Mouse (Mus musculus): ENCODE data around the gene Pah.

The Pah gene

DNA sequence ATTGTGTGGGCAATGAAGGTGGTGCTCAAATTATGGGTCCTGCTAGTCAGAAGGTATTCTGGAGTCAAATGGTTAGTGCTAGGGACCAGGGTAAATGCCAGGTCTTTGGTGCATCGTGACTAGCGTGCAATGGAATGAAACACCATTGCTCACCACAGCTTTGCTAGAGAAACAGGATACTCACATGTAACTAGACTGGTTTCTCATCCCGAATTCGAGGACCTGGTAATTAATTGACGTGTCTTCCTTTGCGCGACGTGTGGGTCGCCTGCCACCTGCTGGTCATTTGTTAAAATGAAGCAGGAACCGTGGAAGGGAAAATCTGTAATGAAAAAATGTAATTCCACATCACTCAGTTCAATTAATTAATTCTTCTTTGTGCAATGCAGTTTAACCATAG is 17.6 kb upstream of the Pah start:
- no peak for DNase-seq (ENCODE audit: low spot score)

DNA sequence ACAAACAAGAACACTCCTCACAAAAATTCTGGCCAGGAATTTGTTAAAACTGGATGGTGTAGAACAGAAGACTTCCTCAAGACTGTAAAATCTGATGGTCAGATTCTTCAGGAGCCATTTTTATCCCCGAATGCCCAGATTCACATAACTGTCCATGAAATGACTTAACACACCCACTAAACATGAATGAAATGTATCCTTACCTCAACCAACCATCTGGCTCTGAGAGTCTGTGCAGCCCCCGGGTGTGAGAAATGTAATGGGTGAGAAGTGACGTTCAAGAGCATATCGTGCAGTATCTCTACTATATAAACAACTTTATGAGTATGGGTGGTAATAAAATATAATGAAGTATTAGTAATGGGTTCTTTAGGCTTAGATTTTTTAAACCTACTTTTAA is 13.0 kb upstream of the Pah start:
- no peak for DNase-seq (ENCODE audit: low spot score)

DNA sequence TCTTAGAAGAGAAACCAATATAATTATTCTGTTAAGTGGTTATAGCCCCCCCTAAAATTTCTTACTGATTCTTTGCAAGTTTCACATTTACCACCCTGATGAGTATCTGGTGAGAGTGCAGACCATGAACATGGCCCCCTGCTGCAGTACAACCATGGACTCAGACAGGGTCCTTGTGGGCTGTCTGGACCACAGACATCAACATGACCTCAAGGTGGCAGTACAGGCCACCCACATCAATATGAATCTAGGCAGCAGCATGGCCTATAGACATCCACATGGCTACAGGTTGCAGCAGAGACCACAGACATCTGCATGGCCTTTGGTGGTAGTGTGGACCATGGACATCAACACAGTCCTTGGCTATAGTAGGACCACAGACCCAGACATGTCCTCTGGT is 8.5 kb upstream of the Pah start:
- no peak for DNase-seq (ENCODE audit: low spot score)

DNA sequence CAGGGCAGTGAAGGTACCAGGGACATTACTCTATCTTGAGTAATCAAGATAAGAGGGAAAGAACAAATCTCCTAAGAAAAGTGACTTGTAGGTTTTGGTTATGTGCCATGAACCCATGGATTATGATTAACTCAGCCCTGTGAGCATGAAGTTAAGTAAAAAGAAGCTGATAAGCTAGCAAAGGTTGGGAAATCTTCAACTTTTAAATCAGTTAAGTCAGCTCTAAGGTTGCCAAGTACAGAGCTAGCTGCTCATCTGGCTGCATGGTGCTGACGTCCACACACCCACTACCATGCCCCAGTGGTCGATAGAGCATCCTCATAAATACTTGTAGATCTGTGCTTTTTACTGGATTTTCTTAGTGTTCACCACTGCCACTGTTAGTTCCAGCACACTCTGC is 3.0 kb upstream of the Pah start:
- no peak for DNase-seq (ENCODE audit: low spot score)

DNA sequence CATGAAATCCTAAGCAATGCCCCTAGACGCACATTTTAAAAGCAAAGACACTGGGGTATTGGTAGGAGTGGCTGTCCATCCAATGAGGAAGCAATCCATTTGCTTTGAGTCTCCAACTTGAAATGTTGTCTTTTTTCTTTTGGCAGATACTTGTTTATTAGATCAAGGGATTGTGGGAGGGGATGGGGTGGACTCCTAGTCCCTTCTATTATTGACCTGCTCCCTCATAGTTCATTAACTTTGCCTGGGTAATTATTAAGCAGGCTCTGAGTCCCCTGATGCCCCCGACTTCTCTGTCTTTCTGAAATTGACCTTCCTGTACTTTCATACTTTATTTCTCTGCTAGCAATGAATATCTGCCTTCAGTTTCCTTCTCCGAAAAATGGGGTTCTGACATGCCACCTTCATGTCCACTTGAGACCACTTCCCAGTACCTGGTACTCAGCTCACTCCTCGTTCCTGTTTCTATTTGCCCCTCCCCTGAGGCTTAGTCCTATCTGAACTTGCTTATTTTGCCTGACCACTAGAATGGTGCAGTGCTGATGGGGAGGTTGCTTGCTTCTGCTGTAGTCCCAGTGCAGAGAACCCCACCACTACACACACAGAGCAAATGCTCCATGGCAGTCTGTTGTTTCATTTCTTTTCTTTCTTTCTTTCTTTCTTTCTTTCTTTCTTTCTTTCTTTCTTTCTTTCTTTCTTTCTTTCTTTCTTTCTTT is 1.0 kb upstream of the Pah start:
- DNase-seq (ENCODE audit: low spot score): no peak

DNA sequence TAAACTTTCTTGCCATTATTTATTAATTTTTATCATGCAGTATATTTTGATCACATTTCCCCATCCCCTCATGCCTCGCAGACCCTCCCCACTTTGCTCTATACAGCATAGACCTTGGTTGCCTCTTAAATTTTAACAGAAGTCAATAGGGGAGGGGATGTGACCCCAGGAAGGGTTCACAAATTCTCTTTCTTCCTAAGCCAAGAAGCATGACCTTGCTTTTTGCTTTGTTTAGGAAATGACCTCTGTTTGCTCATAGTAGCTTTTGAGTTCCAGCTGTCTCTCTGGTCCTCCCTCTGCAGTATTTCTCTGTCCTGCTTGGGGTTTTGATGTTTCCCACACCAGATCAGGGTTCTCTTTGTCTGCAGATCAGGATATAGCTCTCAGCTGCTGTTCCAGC is 12.6 kb downstream of the Pah start:
- no peak for DNase-seq (ENCODE audit: low spot score)

DNA sequence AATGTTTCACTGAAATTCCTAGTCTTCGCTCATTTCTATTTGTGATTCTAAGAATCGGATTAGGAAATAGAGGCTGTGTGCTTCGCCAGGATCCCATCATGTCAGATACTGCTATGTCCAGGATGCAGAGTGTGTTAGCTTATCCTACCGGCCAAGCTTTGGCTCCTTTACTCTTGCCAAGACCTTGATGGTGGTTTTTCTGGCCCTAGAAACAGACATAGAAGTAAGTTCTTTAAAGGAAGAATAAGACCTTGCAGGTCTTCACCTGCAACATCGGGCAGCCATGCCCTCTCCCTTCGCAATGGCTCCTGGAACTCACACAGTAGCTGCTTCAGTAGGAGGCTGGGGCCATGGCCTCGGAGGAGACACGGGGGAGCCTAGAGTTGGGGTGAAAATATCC is 24.2 kb downstream of the Pah start:
- no peak for DNase-seq (ENCODE audit: low spot score)

DNA sequence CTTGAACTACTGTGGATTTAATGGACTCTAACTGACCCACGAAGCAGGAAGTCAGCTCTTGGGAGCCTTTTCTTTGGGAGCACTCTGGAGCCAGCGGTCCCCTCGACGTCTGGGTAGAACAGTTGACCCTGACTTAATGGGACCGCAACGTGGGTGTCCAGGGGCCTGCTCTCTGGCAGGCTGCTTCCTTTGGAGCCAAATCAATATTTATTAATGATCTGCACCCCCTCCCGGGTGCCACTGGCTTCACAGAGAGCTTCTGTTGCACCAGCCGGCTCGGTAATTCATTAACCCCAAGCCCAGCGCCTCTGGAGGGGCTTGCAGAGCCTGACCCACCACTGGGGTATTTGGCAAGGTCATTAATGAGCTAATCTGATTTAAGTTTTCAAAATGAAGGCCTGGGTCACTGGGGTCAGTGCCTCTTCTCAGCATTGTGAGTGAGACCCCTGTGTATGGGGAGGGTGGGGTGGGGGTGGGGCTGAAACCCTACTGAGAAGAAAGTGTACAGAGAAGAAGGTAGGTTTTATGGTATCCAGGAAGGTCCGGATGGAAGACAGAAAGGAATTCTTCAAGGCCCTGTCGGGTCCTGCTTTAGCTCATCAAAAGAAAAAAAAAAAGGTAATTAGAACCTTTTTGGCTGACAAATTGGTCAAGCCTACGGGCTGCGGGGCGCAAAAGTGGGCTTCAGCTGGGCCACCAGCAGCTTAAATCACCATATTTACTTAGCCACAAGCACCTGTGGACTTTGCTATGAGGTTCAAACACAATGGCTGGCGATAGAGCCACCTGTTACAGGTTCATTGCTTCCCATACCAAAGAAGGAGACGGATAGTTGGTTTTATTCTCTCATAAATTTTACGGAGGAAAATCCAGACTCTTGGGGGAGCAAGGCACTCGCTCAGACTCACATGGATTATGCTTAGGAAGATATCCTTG is 25.0 kb downstream of the Pah start:
- DNase-seq (ENCODE audit: low spot score): no peak

DNA sequence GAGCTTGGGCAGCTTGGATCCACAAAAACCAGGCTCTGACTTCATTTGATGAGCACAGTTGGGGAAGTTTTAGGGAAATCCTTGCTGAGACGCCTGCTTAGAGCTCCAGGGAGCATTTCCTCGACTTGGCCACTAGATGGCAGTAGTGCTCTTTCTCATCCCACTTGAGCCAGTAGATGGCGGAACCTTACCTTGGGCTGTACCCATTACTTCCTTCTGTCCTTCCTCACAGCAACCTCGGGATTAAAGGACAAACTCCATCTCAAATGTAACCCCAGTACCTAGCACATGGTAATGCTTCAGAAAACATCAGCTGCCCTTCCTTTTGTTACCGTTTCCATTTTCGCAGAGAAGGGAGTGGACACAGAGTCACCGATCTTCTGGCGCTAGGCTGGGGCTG is 31.1 kb downstream of the Pah start:
- peak; percentile 16 for DNase-seq (ENCODE audit: low spot score)

DNA sequence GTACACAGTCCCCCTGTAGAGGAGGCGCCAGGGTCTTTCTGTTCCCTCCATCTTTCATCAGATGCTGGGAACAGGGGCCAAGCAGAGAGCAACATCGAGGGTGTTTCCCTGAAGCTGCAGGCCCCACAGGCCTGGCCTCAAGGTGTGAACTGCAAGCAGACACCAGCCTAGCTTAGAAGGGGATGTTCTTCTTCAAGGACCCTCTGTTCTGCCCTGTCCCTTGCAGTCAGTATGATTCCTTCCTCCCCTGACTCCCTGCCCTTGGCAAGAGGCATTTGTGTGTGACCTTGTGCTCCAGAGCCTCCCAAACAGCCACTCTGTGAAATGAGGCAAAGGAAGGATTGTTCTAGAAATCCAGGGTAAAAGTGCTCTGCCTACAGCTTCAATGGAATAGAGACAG is 34.8 kb downstream of the Pah start:
- no peak for DNase-seq (ENCODE audit: low spot score)

DNA sequence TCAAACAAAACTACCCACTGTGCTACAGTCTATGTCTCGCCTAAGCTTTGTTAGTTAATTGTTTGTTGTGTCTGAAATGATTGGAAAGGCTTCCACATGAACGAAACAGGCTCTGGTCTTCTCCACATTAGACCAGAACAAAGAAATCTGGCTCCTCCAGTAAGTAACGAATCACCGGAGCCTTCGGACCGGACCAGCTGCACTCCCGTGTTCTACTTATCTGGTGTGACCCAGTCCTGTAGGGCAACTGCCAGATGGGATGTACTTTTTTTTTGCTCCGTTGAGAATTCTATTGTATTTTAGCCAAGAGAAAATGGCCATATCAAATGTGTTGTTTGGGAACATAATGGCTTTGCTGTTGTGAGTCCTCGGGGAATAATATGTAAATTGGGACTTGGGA is 42.2 kb downstream of the Pah start:
- DNase-seq (ENCODE audit: low spot score): no peak

DNA sequence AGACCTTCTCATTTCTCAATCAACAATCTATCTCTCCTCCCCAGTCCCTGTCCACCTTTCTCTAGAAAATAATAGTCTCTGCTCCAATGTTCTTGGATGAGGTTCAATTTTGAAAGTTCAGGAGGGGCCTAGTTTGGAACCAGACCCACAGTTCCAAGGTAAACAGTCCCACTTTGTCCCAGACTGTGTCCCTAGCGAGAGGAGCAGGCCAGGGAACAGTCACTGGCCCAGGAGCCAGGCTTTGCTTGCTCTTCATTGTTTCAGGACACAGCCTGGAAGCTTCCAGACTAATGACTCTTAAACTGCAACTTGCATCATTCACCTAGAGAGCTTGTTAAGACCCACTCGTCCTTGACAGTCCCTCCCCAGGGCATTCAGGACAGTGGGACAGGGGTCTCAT is 44.1 kb downstream of the Pah start:
- DNase-seq (ENCODE audit: low spot score): no peak

DNA sequence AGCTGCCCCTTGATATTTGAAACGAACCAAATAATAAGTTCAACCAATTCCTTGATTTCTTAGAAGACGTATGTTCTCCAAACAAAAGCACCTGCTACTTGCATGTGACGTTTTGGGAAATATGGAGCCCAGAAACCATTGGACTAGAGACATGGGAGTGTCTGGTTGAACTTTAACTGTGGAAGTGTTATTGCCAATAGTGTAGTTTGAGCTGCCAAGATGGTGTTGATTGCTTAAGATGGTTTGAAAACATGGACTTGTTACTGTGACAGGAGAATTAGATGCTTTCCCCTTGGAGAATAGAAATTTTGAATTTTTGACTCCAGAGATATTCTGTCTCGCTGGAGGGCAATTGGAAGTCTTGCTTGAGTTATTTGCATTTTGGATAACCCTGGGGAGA is 50.9 kb downstream of the Pah start:
- DNase-seq (ENCODE audit: low spot score): no peak

DNA sequence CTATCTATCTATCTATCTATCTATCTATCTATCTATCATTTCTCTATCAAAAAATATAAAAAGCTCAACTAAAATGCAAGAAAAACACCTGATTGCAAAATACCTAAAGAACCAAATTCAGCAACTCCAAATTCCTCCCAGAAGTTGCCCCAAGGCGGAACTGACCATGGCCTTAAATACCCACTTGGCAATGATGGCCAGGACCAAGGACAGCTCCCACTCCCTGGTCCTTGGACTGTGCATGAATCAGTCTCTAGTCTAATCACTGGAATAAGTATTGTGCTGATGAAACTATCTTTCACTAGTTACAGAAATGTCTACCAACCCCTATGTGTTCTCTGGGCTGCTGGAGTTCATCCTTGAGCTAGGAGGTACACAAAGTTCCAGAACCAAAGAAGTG is 65.1 kb downstream of the Pah start:
- DNase-seq (ENCODE audit: low spot score): no peak

DNA sequence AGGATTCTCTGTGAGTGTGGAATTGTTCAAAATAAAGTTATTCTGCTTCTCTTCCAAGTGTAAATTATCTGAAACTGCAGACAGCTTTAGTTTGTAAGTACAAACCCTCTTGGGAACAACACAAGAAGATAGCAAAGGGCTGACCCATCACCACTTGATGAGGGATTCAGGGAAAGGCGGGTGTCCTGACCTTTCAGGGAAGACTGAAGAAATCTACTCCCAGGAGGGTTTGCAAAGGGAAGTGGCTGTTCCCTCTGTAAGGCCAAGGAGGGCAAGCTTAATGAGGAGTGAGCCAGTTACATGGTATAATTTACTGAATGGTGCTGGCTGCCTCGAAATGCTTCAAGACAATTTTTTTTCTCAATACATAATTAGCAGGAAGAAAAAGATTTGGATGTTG is 72.3 kb downstream of the Pah start:
- no peak for DNase-seq (ENCODE audit: low spot score)

DNA sequence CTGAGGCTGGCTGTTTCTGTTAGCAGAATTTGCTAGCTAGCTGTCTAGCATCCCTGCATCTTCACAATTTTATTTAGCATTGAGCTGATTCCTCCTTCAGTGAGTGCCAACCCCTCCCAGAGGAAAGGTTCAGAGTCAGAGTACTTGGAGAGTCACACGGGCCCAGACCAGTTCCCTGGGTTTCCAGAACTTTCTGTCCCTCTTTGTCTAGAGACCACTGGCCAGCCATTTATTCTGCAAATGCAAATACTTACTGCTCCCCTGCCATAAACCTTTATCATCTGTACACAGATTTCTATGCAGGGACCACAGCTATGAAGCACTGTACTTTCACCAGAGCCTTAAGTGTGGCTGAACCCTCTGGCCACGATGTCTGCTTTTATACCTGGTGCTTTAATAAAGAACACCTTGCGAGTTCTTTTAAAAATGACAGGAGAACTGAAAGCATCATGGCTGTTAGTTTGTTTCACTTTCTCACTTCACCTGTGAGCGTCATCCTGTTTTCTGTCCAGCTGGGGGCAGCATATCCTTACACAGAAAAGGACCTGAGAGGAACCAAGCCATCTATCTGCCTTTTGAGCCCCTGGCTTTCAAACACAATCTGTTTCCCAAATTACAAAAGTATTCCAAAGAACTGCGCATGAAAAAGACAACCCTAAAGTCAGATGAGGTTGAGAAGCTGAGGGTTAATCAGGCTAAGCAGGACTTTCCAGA is 74.9 kb downstream of the Pah start:
- DNase-seq (ENCODE audit: low spot score): no peak

DNA sequence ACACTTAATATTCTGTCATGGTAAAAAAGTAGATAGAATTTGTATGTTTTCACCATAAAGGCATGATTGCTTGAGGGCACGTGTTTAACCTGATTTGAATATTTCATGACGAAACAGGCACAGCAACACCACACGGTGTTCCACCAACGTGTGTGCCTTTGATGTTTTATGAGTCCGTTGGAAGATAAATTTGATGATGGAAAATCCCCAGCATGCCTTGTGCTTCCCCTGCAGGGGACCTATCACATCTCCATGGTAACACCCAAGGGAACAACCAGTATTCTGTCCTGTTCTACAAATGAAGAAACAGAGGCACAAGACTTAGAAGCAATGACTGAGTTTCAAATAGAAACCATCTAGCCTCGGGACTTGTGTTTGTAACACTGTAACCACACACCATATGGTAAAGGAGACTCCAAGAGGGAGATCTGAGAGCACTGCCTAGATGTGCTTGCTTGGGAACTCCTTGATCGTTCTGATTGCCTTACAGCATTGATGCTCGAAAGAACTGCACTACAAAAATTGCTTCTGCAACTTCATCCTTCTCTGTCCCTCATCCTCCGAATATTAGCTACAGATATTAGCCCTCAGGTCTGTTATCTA is 75.6 kb downstream of the Pah start:
- no peak for DNase-seq (ENCODE audit: low spot score)

DNA sequence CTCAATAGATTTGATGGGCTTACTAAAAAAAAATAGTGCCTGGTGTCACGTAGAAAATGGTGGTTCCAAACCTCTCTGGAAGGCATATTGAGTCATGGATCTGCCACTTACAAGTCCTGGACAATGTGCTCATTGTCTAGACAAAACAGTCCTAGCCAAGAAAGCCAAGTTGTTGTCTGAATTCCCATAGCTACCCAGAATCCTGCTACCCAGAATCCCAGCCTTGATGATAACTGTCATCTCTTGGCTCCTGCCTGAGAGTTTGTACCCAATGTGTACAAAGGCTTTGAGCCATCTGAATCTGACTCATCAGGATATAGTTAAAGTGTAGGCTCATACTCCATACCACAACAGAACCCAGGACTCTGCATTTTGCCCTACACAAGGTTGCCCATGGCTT is 80.6 kb downstream of the Pah start:
- DNase-seq (ENCODE audit: low spot score): no peak

DNA sequence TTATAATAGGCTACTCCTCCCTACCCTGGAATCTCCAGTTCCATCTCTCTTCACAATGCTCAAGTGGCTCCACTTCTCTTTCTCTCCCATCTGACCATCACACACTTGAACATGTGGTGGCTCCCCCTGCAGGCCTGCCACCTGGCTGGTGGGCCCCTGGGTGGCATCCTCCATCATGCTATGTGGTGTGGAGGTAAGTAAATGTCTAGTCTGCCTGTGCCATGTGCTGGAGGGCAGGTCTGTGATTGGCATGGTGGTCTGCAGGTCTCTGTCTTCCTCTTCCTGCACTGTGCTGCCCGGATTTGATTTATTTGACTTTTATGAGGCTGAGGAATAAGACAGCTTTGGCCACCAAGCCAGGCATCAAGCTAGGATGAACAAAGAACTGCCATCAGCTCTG is 103.6 kb downstream of the Pah start:
- no peak for DNase-seq (ENCODE audit: low spot score)

Measured in T-cell, adult 2 months (primary cell).